Mouse (Mus musculus): ENCODE results near the gene Ncapd2.

DNA sequence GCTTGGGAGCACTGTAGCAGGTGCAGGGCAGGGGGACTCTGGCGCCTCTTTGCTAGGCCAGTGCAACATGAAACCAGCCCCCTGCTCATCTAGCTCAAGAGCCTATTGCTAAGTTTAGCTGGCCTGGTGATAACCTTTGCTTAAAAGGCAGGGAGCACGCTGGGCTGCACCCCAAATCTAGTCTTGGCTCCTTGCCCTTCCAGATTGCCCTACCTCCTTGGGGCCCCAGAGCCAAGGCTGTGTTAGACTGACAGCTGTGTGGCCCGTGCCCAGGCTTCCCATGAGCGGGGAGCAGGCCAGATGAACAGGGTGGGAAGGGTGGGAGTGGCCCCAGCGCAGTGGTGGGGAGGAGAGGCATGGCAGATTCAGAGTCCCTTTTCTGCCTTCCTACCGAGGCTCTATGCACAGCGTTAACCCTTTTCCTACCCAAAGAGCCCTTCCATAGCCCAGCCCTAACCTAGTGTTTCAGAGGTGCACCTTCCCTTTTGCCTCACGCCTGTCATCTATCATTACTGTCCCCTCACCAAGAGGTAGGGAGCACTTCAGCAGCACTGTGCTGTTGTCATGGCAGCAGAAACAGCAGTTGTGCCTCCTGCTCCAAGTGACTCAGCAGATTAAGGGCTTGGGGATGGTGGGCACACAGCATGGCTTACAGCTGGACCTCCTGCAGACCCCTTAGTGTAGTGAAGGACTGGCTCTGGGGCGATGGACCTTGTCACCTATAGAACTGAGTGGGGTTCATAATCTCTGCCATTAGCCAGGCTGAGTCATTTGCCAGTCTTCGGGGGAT, 24.4 kb downstream of the Ncapd2 start:
- TF ChIP-seq CTCF (IDR thresholded peaks at IDR 0.05; ENCODE audit: low read depth, low read length) (no peak), POLR2A (IDR thresholded peaks at IDR 0.05; ENCODE audit: insufficient read depth, low read length) (no peak)

All from ES-Bruce4 (cell line).